Mouse (Mus musculus) heart, adult 2 months (tissue): ENCODE results near the gene Tcf7l2.

ENCODE experiments used
- CTCF ChIP-seq: fragments of 200-600 bp; IDR thresholded peaks from 2 replicates; pipeline ENCODE4 v1.8.1; 2022; ENCODE audit warnings: antibody characterized with exemption, mild to moderate bottlenecking, moderate library complexity
- POLR2A ChIP-seq: fragments of 200-500 bp; IDR thresholded peaks from 2 replicates; pipeline ENCODE4 v1.6.1; 2011; ENCODE audit warnings: mild to moderate bottlenecking, low read depth, low read length, control low read depth; ENCODE audit not compliant: insufficient read depth

GRCm38 (mm10) chr19:55830976-55831559 lies 89.4 kb downstream of the Tcf7l2 start:
- TF ChIP-seq CTCF (no peak), POLR2A (no peak)
